Mouse (Mus musculus) naive thymus-derived CD4-positive, alpha-beta T cell, adult 2 months (primary cell): Measurements from ENCODE around the gene Adgrg7.

Experiments
- DNase-seq: peaks from one replicate; pipeline ENCODE4 v3.0.0-alpha.2; 2011; ENCODE audit warnings: low read depth

Gene Adgrg7

DNA sequence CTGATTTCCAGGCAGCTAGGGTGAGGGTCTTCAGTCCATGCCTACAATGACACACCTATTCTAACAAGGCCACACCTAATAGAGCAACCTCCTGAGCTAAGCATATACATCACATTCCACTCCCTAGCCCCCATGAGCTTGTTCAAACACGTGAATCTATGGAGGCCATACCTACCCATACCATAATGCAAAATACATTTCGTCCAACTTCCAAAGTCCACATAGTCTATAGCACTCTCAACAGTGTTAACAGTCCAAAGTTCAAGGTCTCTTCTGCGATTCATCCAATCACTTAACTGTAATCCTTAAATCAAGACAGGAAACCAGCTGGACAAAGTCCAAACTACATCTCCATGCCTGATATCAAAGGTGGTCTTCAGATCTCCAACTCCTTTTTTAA, 85.6 kb downstream of the Adgrg7 start:
- no peak for DNase-seq

DNA sequence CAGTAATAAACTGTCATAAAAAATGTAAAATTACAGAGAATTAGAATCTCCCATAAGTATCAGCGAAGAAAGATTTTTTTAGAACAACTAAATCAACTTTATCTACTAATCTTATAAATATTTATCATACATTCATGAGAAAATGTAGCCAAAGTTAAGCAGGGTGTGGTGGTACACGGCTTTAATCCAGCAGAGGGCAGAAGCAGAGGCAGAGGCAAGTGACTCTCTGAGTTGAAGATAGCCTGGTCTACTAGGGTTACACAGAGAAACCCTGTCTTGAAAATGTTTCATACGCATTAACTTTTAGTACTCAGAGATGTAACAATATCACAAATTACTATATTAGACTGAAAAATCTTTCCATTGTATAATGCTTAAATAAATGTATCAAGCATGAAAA, 89.9 kb downstream of the Adgrg7 start:
- no peak for DNase-seq

DNA sequence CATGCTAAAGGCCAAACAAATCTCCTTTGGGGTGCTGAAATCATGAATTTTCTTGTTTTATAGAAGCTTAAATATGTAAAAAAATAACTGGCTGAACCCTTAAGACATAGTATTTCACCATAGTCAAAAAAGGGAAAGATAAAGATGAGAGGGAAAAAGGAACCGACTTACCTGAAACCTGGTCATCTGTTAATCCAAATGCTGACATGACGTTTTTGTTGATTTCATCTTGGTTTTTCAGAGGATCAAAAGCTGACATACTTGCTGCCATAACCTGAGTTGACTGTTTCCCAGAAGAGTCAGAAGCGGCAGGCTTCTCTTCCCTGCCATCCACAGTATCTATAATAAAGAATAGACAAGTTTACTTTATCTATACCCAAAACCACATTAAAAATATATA, 94.8 kb downstream of the Adgrg7 start:
- no peak for DNase-seq

DNA sequence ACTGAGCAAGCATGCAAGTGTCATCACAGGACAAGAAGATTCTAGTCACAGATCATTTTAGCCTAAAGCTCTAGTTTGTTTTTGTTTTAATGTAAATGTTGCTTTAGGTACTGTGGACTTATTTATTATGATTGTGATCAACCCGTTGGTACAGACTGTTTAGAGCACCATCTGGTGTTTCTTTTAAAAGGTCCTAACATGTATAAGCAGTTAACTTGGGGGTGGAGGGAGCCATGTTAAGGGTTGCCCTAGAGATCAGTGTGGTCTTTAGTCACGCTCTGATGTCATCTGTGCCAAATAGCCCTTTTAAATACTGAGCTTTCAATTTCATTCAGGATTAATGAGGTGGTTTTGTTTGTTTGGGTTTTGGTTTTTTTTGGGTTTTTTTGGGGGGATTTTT, 99.2 kb downstream of the Adgrg7 start:
- DNase-seq, result no peak

DNA sequence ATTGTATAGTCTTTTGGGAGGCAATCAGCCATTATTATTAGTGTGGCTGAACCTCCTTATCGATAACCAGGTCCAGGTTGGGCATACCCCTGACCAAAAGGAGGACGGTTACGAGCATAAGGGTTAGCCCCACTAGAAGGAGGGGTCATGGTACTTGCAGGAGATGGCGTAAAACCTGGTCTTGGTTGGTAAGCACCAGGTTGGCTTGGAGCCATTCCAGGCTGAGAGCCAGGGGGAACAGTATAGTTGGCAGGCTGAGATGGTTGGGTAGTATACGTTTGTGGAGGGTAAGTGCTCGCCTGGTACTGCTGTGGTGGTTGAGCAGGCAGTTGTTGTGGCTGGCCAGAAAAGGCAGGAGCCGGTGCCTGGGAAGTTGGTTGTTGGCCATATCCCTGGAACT, 104.9 kb downstream of the Adgrg7 start:
- DNase-seq, result no peak

DNA sequence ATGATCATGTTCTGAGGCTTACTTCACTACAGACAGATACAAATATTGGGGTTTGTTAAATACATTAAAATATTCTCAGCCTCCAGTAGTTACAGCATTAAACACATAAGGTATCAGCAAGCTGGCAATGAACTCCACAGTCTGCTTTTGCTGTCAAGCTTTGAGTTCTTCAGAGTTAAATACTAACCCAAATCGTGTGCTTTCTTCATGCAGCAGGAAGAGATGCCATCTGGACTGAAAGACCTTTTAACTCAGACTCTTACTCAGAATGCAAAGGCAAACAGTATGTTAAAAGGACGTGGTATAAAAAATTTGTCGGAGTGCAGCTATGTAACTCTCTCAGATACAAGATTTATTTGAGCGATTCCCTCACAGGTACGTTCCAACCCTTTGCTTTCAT, 108.9 kb downstream of the Adgrg7 start:
- no peak for DNase-seq

DNA sequence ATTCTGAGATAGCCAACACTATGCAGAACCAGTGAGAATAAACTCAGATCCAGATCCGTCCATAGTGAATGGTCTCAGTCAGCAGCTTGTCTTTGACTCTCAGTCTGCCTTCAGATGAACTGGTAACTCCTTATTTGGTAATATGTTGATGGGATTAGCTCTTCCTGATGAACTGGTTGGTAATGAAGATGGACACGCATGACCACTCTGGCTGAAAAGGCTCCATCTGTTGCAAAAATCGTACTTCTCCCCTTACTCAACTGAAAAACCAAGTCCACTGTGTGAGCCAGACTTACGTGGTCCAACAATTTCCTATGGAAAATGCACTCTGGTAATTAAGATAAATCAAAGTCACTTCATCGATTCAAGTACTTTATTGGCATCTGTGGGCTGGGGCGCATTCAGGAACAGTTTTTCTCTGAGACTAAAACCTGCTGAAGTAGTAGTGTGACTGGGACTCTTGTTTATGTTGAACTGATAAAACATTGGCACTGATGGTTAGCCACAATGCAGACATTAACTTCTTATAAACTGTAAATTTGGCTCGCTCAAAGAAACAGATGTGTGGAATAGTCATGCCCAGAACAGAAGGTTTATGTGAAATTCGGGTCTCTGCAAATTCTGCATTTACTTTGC, 114.5 kb downstream of the Adgrg7 start:
- DNase-seq, result no peak

DNA sequence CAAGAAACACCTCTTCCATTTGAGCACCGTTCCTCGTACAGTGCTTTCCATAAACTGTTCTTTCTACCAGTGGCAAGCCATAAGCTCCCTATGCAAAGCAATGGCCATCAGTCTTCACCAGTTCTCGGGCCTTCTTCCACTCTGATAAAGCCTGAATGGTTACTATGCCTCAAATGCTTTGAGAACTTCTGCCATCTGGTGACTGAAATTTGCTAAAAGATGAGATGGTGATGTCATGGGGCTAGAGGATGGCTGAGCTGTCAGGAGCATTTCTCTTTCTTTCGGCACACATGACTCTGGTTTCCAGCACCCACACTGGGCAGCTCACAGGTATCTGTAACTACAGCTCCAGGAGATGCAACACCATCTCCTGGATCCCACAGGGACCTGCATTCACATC, 118.5 kb downstream of the Adgrg7 start:
- DNase-seq, result no peak
